Mouse (Mus musculus) granulocyte monocyte progenitor cell, adult 5-6 weeks (primary cell): ENCODE measurements around the gene Dtx2. TPM values are rescaled to one million over a fixed set of nuclear protein-coding genes. Genes with fewer than 3 reads are reported as not detected.
A peak's percentile ranks its signal among the peaks of the same experiment; 100 is the strongest.

Source experiments
- ATAC-seq: replicated peaks from 2 replicates; pipeline ENCODE4 v1.8.0; 2016; ENCODE audit warnings: mild to moderate bottlenecking, moderate TSS enrichment, inconsistent platforms; ENCODE audit not compliant: poor library complexity, severe bottlenecking
- total RNA-seq, 2 experiments: library from RNA; stranded (forward) in 1 of 2; stranded (reverse) in 1 of 2; fragments of 200-712, 200-1000 nt in 1 of 2; fragments of >200 nt in 1 of 2; fragmentation: Nextera tagmentation in 1 of 2; gene quantifications; 2 replicates each; pipeline ENCODE4 v1.2.3; 2014 to 2017

Dtx2 gene
- total RNA-seq, 2 experiments from 2014 or later, result 8.1 to 20.2 TPM

- no peak for ATAC-seq
These were observed 22.7 kb upstream of the Dtx2 start for GRCm38 (mm10) chr5:135971876-135972275.

- ATAC-seq, result 0 out of 2 replicates have a peak, but pooled peaks have one; percentile 35
These were observed 20.2 kb upstream of the Dtx2 start, which contains the start of gene Ssc4d for GRCm38 (mm10) chr5:135974365-135974764. Gene Ssc4d (minus strand): TSS chr5:135974531.

GRCm38 (mm10) chr5:135975893-135976668 lies 18.5 kb upstream of the Dtx2 start:
- no peak; the same call in 1 of the 2 replicates for ATAC-seq

- no peak for ATAC-seq
These were observed 15.2 kb upstream of the Dtx2 start for GRCm38 (mm10) chr5:135979381-135979780.

GRCm38 (mm10) chr5:135979904-135980303 lies 14.7 kb upstream of the Dtx2 start, which contains the start of gene Zp3:
Gene Zp3 (plus strand): TSS chr5:135980099.
- no peak for ATAC-seq

- peak; percentile 90 for ATAC-seq
These were observed 12.2 kb upstream of the Dtx2 start for GRCm38 (mm10) chr5:135982398-135982797.

- no peak for ATAC-seq
These were observed 10.0 kb upstream of the Dtx2 start for GRCm38 (mm10) chr5:135984546-135985044.

- ATAC-seq, result peak; percentile 29; the same call in 1 of the 2 replicates
These were observed 7.4 kb upstream of the Dtx2 start for GRCm38 (mm10) chr5:135987248-135987647.

- ATAC-seq, result peak; percentile 85
These were observed 4.0 kb upstream of the Dtx2 start for GRCm38 (mm10) chr5:135990601-135991000.

- no peak for ATAC-seq
These were observed 1.1 kb upstream of the Dtx2 start for GRCm38 (mm10) chr5:135993381-135993965.

- ATAC-seq, result no peak
These were observed 270 bp upstream of the Dtx2 start for GRCm38 (mm10) chr5:135994335-135994724.

GRCm38 (mm10) chr5:135996162-135996561 lies 1.6 kb downstream of the Dtx2 start:
- no peak for ATAC-seq

GRCm38 (mm10) chr5:136001222-136001621 lies 6.6 kb downstream of the Dtx2 start:
- ATAC-seq, result no peak

- no peak for ATAC-seq
These were observed 7.7 kb downstream of the Dtx2 start for GRCm38 (mm10) chr5:136002325-136002724.

- ATAC-seq, result no peak
These were observed 8.2 kb downstream of the Dtx2 start for GRCm38 (mm10) chr5:136002751-136003151.

GRCm38 (mm10) chr5:136004537-136004936 lies 9.9 kb downstream of the Dtx2 start:
- no peak for ATAC-seq

- ATAC-seq, result no peak
These were observed 13.1 kb downstream of the Dtx2 start for GRCm38 (mm10) chr5:136007745-136008144.

GRCm38 (mm10) chr5:136014877-136015276 lies 20.3 kb downstream of the Dtx2 start:
- no peak for ATAC-seq

- ATAC-seq, result no peak
These were observed 21.0 kb downstream of the Dtx2 start for GRCm38 (mm10) chr5:136015586-136015985.

GRCm38 (mm10) chr5:136016014-136016876 lies 21.6 kb downstream of the Dtx2 start:
- no peak for ATAC-seq

GRCm38 (mm10) chr5:136017262-136017661 lies 22.7 kb downstream of the Dtx2 start:
- no peak for ATAC-seq
